Mouse (Mus musculus) T-cell, adult 2 months (primary cell): ENCODE measurements at regions not wholly inside any gene's neighbourhood (a gene's known extent, or its start where the extent isn't known, plus 50 kb on each side); places are given as distances from the start of the nearest gene placed in this dataset.

Experiments used
- DNase-seq: peaks from one replicate; pipeline ENCODE4 v3.0.0; 2022; ENCODE audit warnings: low spot score

GRCm38 (mm10) chr15:5414401-5414800 is 170.4 kb upstream of the Ptger4 start:
- DNase-seq = peak; percentile 39

GRCm38 (mm10) chr15:5416031-5416430 is 172.0 kb upstream of the Ptger4 start:
- DNase-seq = no peak

GRCm38 (mm10) chr15:5426641-5427040 is 182.7 kb upstream of the Ptger4 start:
- DNase-seq = no peak

GRCm38 (mm10) chr15:5427319-5428048 is 183.5 kb upstream of the Ptger4 start:
- no peak for DNase-seq

GRCm38 (mm10) chr15:5432018-5432417 is 188.0 kb upstream of the Ptger4 start:
- no peak for DNase-seq

- DNase-seq = no peak
These were observed 193.0 kb upstream of the Ptger4 start for GRCm38 (mm10) chr15:5437020-5437419.

- no peak for DNase-seq
These were observed 202.2 kb upstream of the Ptger4 start for GRCm38 (mm10) chr15:5446040-5446755.

GRCm38 (mm10) chr15:5446756-5447314 is 202.8 kb upstream of the Ptger4 start:
- DNase-seq = peak; percentile 3

- no peak for DNase-seq
These were observed 203.9 kb upstream of the Ptger4 start for GRCm38 (mm10) chr15:5447707-5448496.

- no peak for DNase-seq
These were observed 215.1 kb upstream of the Ptger4 start for GRCm38 (mm10) chr15:5459083-5459482.

- DNase-seq = no peak
These were observed 215.6 kb upstream of the Ptger4 start for GRCm38 (mm10) chr15:5459580-5459979.

- DNase-seq = no peak
These were observed 218.7 kb upstream of the Ptger4 start for GRCm38 (mm10) chr15:5462651-5463050.

GRCm38 (mm10) chr15:5464732-5465131 is 220.7 kb upstream of the Ptger4 start:
- DNase-seq = no peak

- no peak for DNase-seq
These were observed 224.6 kb upstream of the Ptger4 start for GRCm38 (mm10) chr15:5468535-5469073.

GRCm38 (mm10) chr15:5475389-5475995 is 231.5 kb upstream of the Ptger4 start:
- no peak for DNase-seq

GRCm38 (mm10) chr15:5493286-5493685 is 249.3 kb upstream of the Ptger4 start:
- no peak for DNase-seq

- DNase-seq = no peak
These were observed 251.3 kb upstream of the Ptger4 start for GRCm38 (mm10) chr15:5495187-5495849.

- DNase-seq = no peak
These were observed 252.0 kb upstream of the Ptger4 start for GRCm38 (mm10) chr15:5495954-5496353.

- no peak for DNase-seq
These were observed 260.5 kb upstream of the Ptger4 start for GRCm38 (mm10) chr15:5504502-5504901.

GRCm38 (mm10) chr15:5506848-5507544 is 263.0 kb upstream of the Ptger4 start:
- no peak for DNase-seq

- DNase-seq = no peak
These were observed 263.5 kb upstream of the Ptger4 start for GRCm38 (mm10) chr15:5507545-5507913.
